Mouse (Mus musculus) heart, adult 10 weeks (tissue): ENCODE data around the gene Ptgis. TPM values are rescaled to one million over a fixed set of nuclear protein-coding genes. Genes with fewer than 3 reads are reported as not detected.

Source experiments
- polyA plus RNA-seq: library from polyadenylated mRNA; stranded (reverse); fragments of 350-450 nt; fragmentation: Illumina TruSeq; extraction: RNeasy Lipid Tissue Mini Kit (QIAGEN cat#74804); gene quantifications from one replicate; pipeline ENCODE4 v1.2.3, GENCODE M21; 2014; ENCODE audit warnings: low read depth, low replicate concordance

Ptgis gene
- polyA plus RNA-seq: 16.4 TPM

DNA sequence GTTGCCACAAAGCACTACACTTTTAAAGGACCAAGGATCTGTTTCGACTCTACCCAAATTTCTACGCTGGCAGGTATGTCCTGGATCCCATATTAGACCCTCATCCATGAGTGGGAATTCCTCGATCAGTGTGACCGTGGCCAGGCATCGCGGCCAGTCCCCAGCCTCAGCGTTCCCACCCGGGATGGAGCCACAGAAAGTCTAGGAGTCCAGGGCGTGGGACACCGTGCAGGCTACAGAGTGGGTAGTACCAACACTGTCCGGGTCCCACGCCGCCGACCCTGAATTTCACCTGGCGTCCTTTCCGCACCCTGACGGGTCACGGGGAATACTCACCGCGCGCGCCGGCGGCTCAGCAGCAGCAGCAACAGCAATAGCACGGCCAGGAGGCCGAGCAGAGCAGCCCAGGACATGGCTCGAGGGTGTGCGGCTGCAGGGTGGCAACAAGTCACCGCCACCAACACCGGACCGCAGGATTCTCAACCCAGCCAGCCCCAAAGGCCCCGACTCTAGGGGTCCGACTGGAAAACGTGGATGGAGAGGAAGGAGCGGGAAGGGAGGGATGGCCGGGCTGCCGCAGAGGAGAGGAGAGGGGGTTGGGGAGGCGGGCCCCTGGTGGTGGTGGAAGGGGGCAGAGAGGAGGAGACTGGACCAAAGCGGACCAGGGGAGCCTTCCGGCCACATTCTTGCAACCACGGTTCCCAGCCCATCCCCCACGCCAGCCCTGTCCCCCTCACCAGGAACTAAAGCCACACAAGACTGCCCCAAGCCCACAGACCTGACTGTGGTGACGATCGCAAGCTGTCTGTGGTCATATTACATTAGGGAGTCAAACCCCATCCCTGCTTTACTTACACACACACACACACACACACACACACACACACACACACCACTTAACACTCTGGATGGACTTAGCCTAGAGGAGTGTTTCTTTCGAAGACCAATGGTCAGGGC lies at the start of gene Ptgis:
Gene Ptgis (minus strand): TSS at position 597 of the 957 bp plus-strand sequence.

DNA sequence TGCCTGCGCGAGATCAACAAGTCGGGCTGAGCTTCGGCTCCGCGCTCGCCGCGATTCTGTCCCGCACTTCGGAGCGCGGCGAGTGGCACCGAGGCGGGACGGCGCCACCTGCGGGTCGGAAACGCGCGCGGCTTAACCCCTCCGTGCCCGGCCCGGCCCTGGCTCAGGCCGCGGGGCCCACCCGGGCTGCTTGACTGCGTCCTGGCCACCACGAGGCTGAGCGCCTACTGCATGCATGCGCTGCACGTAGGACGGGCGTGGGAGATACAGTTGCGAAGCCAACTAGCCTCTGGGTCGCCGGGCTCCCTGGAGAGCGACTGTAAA lies 50.4 kb downstream of the Ptgis start, which contains the start of gene Kcnb1:
Gene Kcnb1 (minus strand): TSS at position 80 of the 324 bp plus-strand sequence.

Other genes with a start within 250 kb of the Ptgis start
- 41.4 TPM for gene Stau1, start 244.3 kb downstream of the Ptgis start, polyA plus RNA-seq
- 14.8 TPM for gene Ddx27, start 225.4 kb downstream of the Ptgis start, polyA plus RNA-seq
- gene Znfx1, start 177.6 kb downstream of the Ptgis start, polyA plus RNA-seq: 25.5 TPM
- 15.3 TPM for gene Kcnb1, start 50.4 kb downstream of the Ptgis start, polyA plus RNA-seq
- 8.2 TPM for gene B4galt5, start 108.6 kb upstream of the Ptgis start, polyA plus RNA-seq
- 22.8 TPM for gene Slc9a8, start 181.1 kb upstream of the Ptgis start, polyA plus RNA-seq